Comparison of ENCODE assay signal across 8 mouse cellular contexts in the genomic region with DNA sequence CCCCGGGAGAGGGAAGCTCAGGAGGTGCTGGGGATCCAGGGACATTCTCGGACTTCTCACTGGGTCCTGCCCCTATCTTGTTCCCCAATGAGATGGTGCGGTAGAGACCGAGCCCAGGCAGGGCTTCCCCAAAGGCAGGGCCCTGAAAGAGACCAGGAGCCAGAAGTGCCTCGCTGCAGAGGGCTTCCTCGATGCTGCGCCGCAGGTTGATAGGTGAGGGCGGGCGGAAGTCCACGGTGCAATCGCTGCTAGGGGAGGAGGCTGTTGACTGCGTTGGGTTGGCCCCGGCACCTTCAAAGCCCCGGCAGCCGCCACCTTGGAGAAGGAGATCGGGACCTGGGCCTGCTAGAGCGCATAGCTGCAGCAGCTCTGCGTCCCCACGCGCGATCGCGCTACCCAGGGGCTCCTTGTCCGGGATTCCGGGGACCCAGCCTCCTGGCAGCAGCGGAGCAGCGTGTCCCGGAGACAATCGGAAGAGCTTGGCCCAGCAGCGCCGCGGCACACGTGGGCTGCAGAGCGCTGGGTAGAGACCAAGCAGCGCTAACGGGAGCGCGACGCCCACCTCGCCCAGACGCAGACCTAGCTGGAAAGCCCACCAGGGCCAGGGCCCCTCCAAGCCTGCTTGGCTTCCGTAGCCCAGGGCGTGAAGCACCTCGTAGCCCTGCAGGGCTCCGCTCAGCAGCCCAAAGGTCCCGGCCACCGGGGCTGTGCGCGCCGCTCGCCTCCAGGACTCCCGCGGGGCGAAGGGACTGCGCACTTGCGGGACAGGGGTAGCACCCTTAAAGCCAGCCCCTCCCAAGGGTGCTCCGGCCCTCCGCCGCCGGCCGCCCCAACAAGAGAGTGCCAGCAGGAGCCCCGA. TPM values are rescaled to one million over a fixed set of nuclear protein-coding genes. Genes with fewer than 3 reads are reported as not detected.
DNase-seq lines count a peak whose midpoint lies in the region; ATAC-seq and TF ChIP-seq lines count a peak whose summit lies in the region.

No protein-coding gene starts in this region.

- TF ChIP-seq POLR2A in lung, adult 2 months (IDR thresholded peaks at IDR 0.05; ENCODE audit: borderline replicate concordance, extremely low read depth, low read depth, low read length) = no peak
- TF ChIP-seq POLR2A in small intestine, adult 2 months (IDR thresholded peaks at IDR 0.05; ENCODE audit: low read depth, low read length) = no peak

- peak; percentile 61 for ATAC-seq in forebrain, embryonic 16.5 days

- H3K9me3 ChIP-seq in forebrain, embryonic 16.5 days (ENCODE audit: control insufficient read depth, low read length) = no peaks in the 10 kb centered on the region

- DNase-seq in lung, adult 2 months = peak; percentile 31
- DNase-seq in lung, postnatal 25 days (ENCODE audit: low spot score) = no peak
- DNase-seq in cerebellum, adult 11-12 months = peak; percentile 56
- DNase-seq in kidney, adult 9 months = peak; percentile 20
- peak; percentile 24 for DNase-seq in lung, postnatal 14 days
- DNase-seq in layer of hippocampus, adult 9-11 months = no peak

- H3K4me1 ChIP-seq in lung, adult 2 months (ENCODE audit: control insufficient read depth, insufficient read depth, low read length) = no peaks in the 10 kb centered on the region
- H3K4me1 ChIP-seq in forebrain, embryonic 16.5 days (replicated peaks; ENCODE audit: control insufficient read depth, insufficient read depth, low read length) = peaks cover 18% of the 10 kb centered on the region
- peaks cover 4% of the 10 kb centered on the region for H3K4me1 ChIP-seq in small intestine, adult 2 months (ENCODE audit: control insufficient read depth, insufficient read depth, insufficient read length, low read length)

- H3K4me3 ChIP-seq in lung, adult 2 months (replicated peaks; ENCODE audit: extremely low read depth, low read depth, low read length) = peak overlapping the region; percentile 59
- peak overlapping the region; percentile 60 for H3K4me3 ChIP-seq in forebrain, embryonic 16.5 days (replicated peaks; ENCODE audit: low read length)
- H3K4me3 ChIP-seq in small intestine, adult 2 months (ENCODE audit: low read depth, low read length) = peak overlapping the region; percentile 70

- H3K27me3 ChIP-seq in forebrain, embryonic 16.5 days (replicated peaks; ENCODE audit: control insufficient read depth, insufficient read depth, low read length) = peaks cover 51% of the 10 kb centered on the region
- H3K27me3 ChIP-seq in small intestine, adult 2 months (ENCODE audit: control insufficient read depth, insufficient read depth, low read length) = peaks cover 16% of the 10 kb centered on the region

- peak overlapping the region; percentile 62 for H3K9ac ChIP-seq in forebrain, embryonic 16.5 days (replicated peaks; ENCODE audit: low read depth, low read length)

- H3K36me3 ChIP-seq in forebrain, embryonic 16.5 days (ENCODE audit: control insufficient read depth, insufficient read depth) = no peaks in the 10 kb centered on the region
- no peaks in the 10 kb centered on the region for H3K36me3 ChIP-seq in small intestine, adult 2 months (ENCODE audit: control insufficient read depth, insufficient read depth, low read length)

- WGBS in lung, adult 2 months = 3% methylated on average over 62 of the region's 63 CpGs
- under 1% methylated on average over 63 of the region's 63 CpGs for WGBS in forebrain, embryonic 16.5 days
- 2% methylated on average over 63 of the region's 63 CpGs for WGBS in small intestine, adult 2 months

- no peak overlapping the region for H3K27ac ChIP-seq in forebrain, embryonic 16.5 days (ENCODE audit: low read length)
- H3K27ac ChIP-seq in small intestine, adult 2 months (ENCODE audit: insufficient read depth, low read depth, low read length) = no peak overlapping the region

- H3K4me2 ChIP-seq in forebrain, embryonic 16.5 days (ENCODE audit: low read length) = peak overlapping the region; percentile 99

- TF ChIP-seq CTCF in lung, adult 2 months (IDR thresholded peaks at IDR 0.05; ENCODE audit: insufficient read depth, low read length) = no peak
- no peak for TF ChIP-seq CTCF in small intestine, adult 2 months (IDR thresholded peaks at IDR 0.05; ENCODE audit: extremely low read depth, insufficient read length, insufficient replicate concordance, low read depth, low read length)

RNA-seq across cellular contexts. Expression of gene Rbm28, which starts 5.5 kb away (rescaled TPM):
- 6.5 and 10.8 TPM in 2 replicates for polyA plus RNA-seq in lung, adult 2 months (2012; rRNA removed)
- polyA plus RNA-seq in forebrain, embryonic 16.5 days (2015; fragmentation: Nextera tagmentation; extraction: Ambion mirVana) = 40.0 and 49.6 TPM in 2 replicates
- polyA plus RNA-seq in small intestine, adult 2 months (2012; rRNA removed) = 0.90 and 1.2 TPM in 2 replicates

RNA-seq across cellular contexts. Expression of gene Prrt4, which starts 9.1 kb away (rescaled TPM):
- polyA plus RNA-seq in lung, adult 2 months (2012; rRNA removed) = 10.8 and 12.2 TPM in 2 replicates
- polyA plus RNA-seq in forebrain, embryonic 16.5 days (2015; fragmentation: Nextera tagmentation; extraction: Ambion mirVana) = 4.6 and 6.1 TPM in 2 replicates
- 0.17 and 0.22 TPM in 2 replicates for polyA plus RNA-seq in small intestine, adult 2 months (2012; rRNA removed)

RNA-seq across cellular contexts. Expression of gene Impdh1, which starts 45.9 kb away (rescaled TPM):
- 214 and 217 TPM in 2 replicates for polyA plus RNA-seq in lung, adult 2 months (2012; rRNA removed)
- polyA plus RNA-seq in forebrain, embryonic 16.5 days (2015; fragmentation: Nextera tagmentation; extraction: Ambion mirVana) = 63.3 and 74.5 TPM in 2 replicates
- polyA plus RNA-seq in small intestine, adult 2 months (2012; rRNA removed) = 15.0 and 15.6 TPM in 2 replicates

Comparison
In these comparisons a context has a peak if more than half of its experiments do, and no peak if none do; other contexts are left out.
1. DNase-seq: peak in lung, adult 2 months (single experiment), cerebellum, adult 11-12 months (single experiment), kidney, adult 9 months (single experiment) and lung, postnatal 14 days (single experiment); none in lung, postnatal 25 days (single experiment) and layer of hippocampus, adult 9-11 months (single experiment).
2. Peak in every context shown above with its lines, with median percentiles within 50 percentile points of each other: H3K4me3 ChIP-seq.